Mouse (Mus musculus) liver, postnatal 0 days (tissue): ENCODE results near the gene Spp2.

ENCODE experiments used
- CTCF ChIP-seq: sonication (generic); IDR thresholded peaks from 2 replicates; pipeline ENCODE4 v1.5.1; 2016; ENCODE audit warnings: antibody characterized with exemption, low read depth
- EP300 ChIP-seq: IDR thresholded peaks from 2 replicates; pipeline ENCODE4 v1.6.1; 2016; ENCODE audit warnings: antibody characterized with exemption, low read depth, mild to moderate bottlenecking

DNA sequence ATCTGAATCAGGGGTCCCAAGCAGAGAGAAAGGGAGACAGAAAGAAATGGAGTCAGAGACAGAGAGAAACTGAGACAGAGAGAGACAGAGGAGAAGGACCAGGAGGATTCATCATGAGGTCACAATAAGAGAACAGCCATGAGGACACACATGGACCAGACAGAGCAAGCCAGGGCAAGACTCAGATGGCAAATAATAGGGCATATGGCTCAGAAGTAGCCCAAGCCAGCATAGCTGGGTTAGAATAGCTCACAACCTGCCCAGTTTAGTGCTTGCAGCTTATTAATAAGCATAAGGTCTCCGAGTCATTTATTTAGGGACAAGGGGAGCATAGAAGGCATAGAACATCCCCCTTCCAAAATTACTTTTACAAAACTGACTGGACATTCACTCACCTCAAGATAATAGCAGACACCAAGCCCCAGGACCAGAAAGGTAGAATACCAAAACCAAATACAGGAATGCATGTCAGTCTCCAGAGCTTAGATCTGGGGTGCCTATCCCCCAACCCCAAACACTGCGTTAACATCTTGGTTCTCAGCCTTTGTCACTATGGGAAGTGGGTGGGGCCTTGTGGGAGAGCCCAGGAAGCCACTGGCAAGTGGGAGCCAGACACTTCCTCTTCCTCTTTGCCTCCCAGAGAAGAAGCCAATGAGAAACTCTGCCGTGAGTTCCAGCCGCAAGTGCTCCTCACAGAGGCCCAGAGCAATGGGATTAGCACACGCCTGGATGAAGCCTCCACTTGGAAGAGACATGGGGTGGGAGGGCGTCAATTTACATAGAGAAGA lies 26.5 kb downstream of the Spp2 start:
- TF ChIP-seq CTCF (no peak), EP300 (no peak)
